Mouse (Mus musculus) MEL (cell line): ENCODE data around the gene Lhb. TPM values are rescaled to one million over a fixed set of nuclear protein-coding genes. Genes with fewer than 3 reads are reported as not detected.

ENCODE experiments used
- DNase-seq: peaks from one replicate; pipeline ENCODE4 v3.0.0; 2011; ENCODE audit warnings: low read depth, low spot score
- H3K27ac ChIP-seq: 2 replicates; pipeline ENCODE4 v1.5.1; 2012; ENCODE audit warnings: low read depth, mild to moderate bottlenecking, control low read depth, low read length, moderate library complexity; ENCODE audit not compliant: control insufficient read depth
- H3K27me3 ChIP-seq, 2 experiments: fragments of 150-350 bp in 1 of 2; sonication (generic) in 1 of 2; 2 replicates each; pipeline ENCODE4 v1.6.1; 2012; ENCODE audit warnings: low read length in 2 of 2, mild to moderate bottlenecking in 2 of 2, improper control_type of control experiment in 1 of 2, moderate library complexity in 1 of 2; ENCODE audit not compliant: insufficient read depth in 2 of 2, control insufficient read depth in 1 of 2
- H3K36me3 ChIP-seq, 2 experiments: 2 replicates each; pipeline ENCODE4 v1.6.1; 2012 to 2014; ENCODE audit warnings: low read length in 2 of 2, improper control_type of control experiment in 1 of 2, inconsistent platforms in 1 of 2, mild to moderate bottlenecking in 1 of 2; ENCODE audit not compliant: insufficient read depth in 2 of 2, control insufficient read depth in 1 of 2
- H3K4me1 ChIP-seq, 2 experiments: fragments of 150-350 bp in 1 of 2; sonication (generic) in 1 of 2; 2 replicates each; pipeline ENCODE4 v1.6.1; 2012; ENCODE audit warnings: low read length in 2 of 2, improper control_type of control experiment in 1 of 2, mild to moderate bottlenecking in 1 of 2; ENCODE audit not compliant: insufficient read depth in 2 of 2, control insufficient read depth in 1 of 2
- H3K4me3 ChIP-seq, 2 experiments: fragments of 150-350 bp in 1 of 2; sonication (generic) in 1 of 2; 2 replicates each; pipeline ENCODE4 v1.5.1; 2012; ENCODE audit warnings: low read depth in 2 of 2, low read length in 2 of 2, mild to moderate bottlenecking in 2 of 2, moderate library complexity in 2 of 2, control low read depth in 1 of 2, improper control_type of control experiment in 1 of 2; ENCODE audit not compliant: control insufficient read depth in 1 of 2, insufficient read depth in 1 of 2
- H3K79me2 ChIP-seq: 2 replicates; pipeline ENCODE4 v1.6.1; 2012; ENCODE audit warnings: mild to moderate bottlenecking, low read length, moderate library complexity; ENCODE audit not compliant: control insufficient read depth, poor library complexity, insufficient read depth
- H3K9ac ChIP-seq: 2 replicates; pipeline ENCODE4 v1.6.1; 2012; ENCODE audit warnings: low read depth, mild to moderate bottlenecking, control low read depth, low read length, moderate library complexity; ENCODE audit not compliant: control insufficient read depth, poor library complexity, severe bottlenecking
- H3K9me3 ChIP-seq: fragments of 150-350 bp; sonication (generic); replicated peaks from 2 replicates; pipeline ENCODE4 v1.6.1; 2012; ENCODE audit warnings: mild to moderate bottlenecking, low read length, improper control_type of control experiment, moderate library complexity; ENCODE audit not compliant: insufficient read depth
- CHD1 ChIP-seq: IDR thresholded peaks from 2 replicates; pipeline ENCODE4 v1.6.1; 2012; ENCODE audit warnings: low read depth, mild to moderate bottlenecking, inconsistent platforms, low read length, improper control_type of control experiment
- CTCF ChIP-seq, 3 experiments: IDR thresholded peaks in 2 of 3; conservative IDR thresholded peaks in 1 of 3; 2 replicates each; pipeline ENCODE4 v1.5.1; 2011 to 2012; ENCODE audit warnings: low read length in 3 of 3, low read depth in 2 of 3, mild to moderate bottlenecking in 2 of 3, improper control_type of control experiment in 1 of 3, inconsistent platforms in 1 of 3, mixed read lengths in 1 of 3, moderate library complexity in 1 of 3; ENCODE audit not compliant: control insufficient read depth in 1 of 3, insufficient read depth in 1 of 3, poor library complexity in 1 of 3, severe bottlenecking in 1 of 3
- EP300 ChIP-seq, 2 experiments: IDR thresholded peaks; 2 replicates each; pipeline ENCODE4 v1.6.1; 2011; ENCODE audit warnings: improper control_type of control experiment in 2 of 2, low read length in 2 of 2, low read depth in 1 of 2, mild to moderate bottlenecking in 1 of 2
- HCFC1 ChIP-seq: IDR thresholded peaks from 2 replicates; pipeline ENCODE4 v1.6.1; 2012; ENCODE audit warnings: low read depth, mild to moderate bottlenecking, inconsistent platforms, low read length, improper control_type of control experiment, moderate library complexity
- MAX ChIP-seq: IDR thresholded peaks from 2 replicates; pipeline ENCODE4 v1.6.1; 2011; ENCODE audit warnings: low read length, improper control_type of control experiment
- MXI1 ChIP-seq: IDR thresholded peaks from 2 replicates; pipeline ENCODE4 v1.6.1; 2011; ENCODE audit warnings: mild to moderate bottlenecking, low read depth, low read length, improper control_type of control experiment
- MYB ChIP-seq: IDR thresholded peaks from 2 replicates; pipeline ENCODE4 v1.6.1; 2011; ENCODE audit warnings: mild to moderate bottlenecking, low read depth, low read length, improper control_type of control experiment
- MYC ChIP-seq: IDR thresholded peaks from 2 replicates; pipeline ENCODE4 v1.6.1; 2011; ENCODE audit warnings: low read depth, mild to moderate bottlenecking, low read length, improper control_type of control experiment, moderate library complexity
- NELFE ChIP-seq: IDR thresholded peaks from 2 replicates; pipeline ENCODE4 v1.6.1; 2011; ENCODE audit warnings: low read depth, low read length, improper control_type of control experiment
- NRF1 ChIP-seq: IDR thresholded peaks from 2 replicates; pipeline ENCODE4 v1.6.1; 2014; ENCODE audit warnings: low read depth, mild to moderate bottlenecking, inconsistent platforms, low read length, improper control_type of control experiment, moderate library complexity; ENCODE audit not compliant: poor library complexity, insufficient read depth, severe bottlenecking
- POLR2A ChIP-seq, 2 experiments: IDR thresholded peaks; 2 replicates each; pipeline ENCODE4 v1.6.1; 2011 to 2012; ENCODE audit warnings: low read length in 2 of 2, mild to moderate bottlenecking in 2 of 2, control low read depth in 1 of 2, improper control_type of control experiment in 1 of 2, low read depth in 1 of 2, moderate library complexity in 1 of 2; ENCODE audit not compliant: control insufficient read depth in 1 of 2, insufficient read depth in 1 of 2, poor library complexity in 1 of 2
- POLR2AphosphoS2 ChIP-seq: IDR thresholded peaks from 2 replicates; pipeline ENCODE4 v1.6.1; 2011; ENCODE audit warnings: low read length, improper control_type of control experiment
- POLR2AphosphoS5 ChIP-seq: IDR thresholded peaks from 2 replicates; pipeline ENCODE4 v1.6.1; 2012; ENCODE audit warnings: low read depth, borderline replicate concordance, mild to moderate bottlenecking, inconsistent platforms, low read length, moderate library complexity, mixed read lengths
- RAD21 ChIP-seq: IDR thresholded peaks from 2 replicates; pipeline ENCODE4 v1.6.1; 2011; ENCODE audit warnings: mild to moderate bottlenecking, low read depth, low read length, improper control_type of control experiment
- SIN3A ChIP-seq: IDR thresholded peaks from 2 replicates; pipeline ENCODE4 v1.6.1; 2012; ENCODE audit warnings: low read length, improper control_type of control experiment, inconsistent platforms
- SMC3 ChIP-seq: IDR thresholded peaks from 2 replicates; pipeline ENCODE4 v1.6.1; 2011; ENCODE audit warnings: low read depth, low read length, improper control_type of control experiment
- TBP ChIP-seq: IDR thresholded peaks from 2 replicates; pipeline ENCODE4 v1.8.0; 2011; ENCODE audit warnings: low read depth, low read length, improper control_type of control experiment
- UBTF ChIP-seq: IDR thresholded peaks from 2 replicates; pipeline ENCODE4 v1.6.1; 2012; ENCODE audit warnings: low read depth, mild to moderate bottlenecking, inconsistent platforms, low read length, improper control_type of control experiment, moderate library complexity, borderline replicate concordance; ENCODE audit not compliant: insufficient read depth
- USF2 ChIP-seq, 2 experiments: IDR thresholded peaks; 2 replicates each; pipeline ENCODE4 v1.6.1; 2011 to 2012; ENCODE audit warnings: improper control_type of control experiment in 2 of 2, low read length in 2 of 2, borderline replicate concordance in 1 of 2, inconsistent platforms in 1 of 2, low read depth in 1 of 2, mild to moderate bottlenecking in 1 of 2; ENCODE audit not compliant: insufficient read depth in 1 of 2
- ZMIZ1 ChIP-seq: IDR thresholded peaks from 2 replicates; pipeline ENCODE4 v1.6.1; 2012; ENCODE audit warnings: low read depth, mild to moderate bottlenecking, inconsistent platforms, low read length, improper control_type of control experiment, moderate library complexity
- ZNF384 ChIP-seq: IDR thresholded peaks from 2 replicates; pipeline ENCODE4 v1.6.1; 2012; ENCODE audit warnings: low read depth, mild to moderate bottlenecking, inconsistent platforms, low read length, improper control_type of control experiment
- polyA plus RNA-seq, 2 experiments: library from polyadenylated mRNA; stranded (reverse) in 1 of 2; unstranded in 1 of 2; fragments of >175 nt in 1 of 2; fragments of >200 nt in 1 of 2; gene quantifications; 2 replicates each; pipeline versions ENCODE4 v1.2.1 to v1.2.4; 2012; ENCODE audit warnings: low replicate concordance in 2 of 2, low read depth in 1 of 2; ENCODE audit not compliant: insufficient read length in 2 of 2, insufficient read depth in 1 of 2, missing spikeins in 1 of 2
- total RNA-seq: library from RNA; depleted of rRNA; stranded (reverse); fragments of 300-350 nt; gene quantifications from 2 replicates; pipeline ENCODE4 v1.2.3, GENCODE M21; 2012

Lhb gene
- total and polyA plus RNA-seq, 3 experiments, result 0.19 to 0.28 TPM; not detected in 1

- H3K79me2 ChIP-seq, result peaks cover 28% of the 10 kb centered on the region
- H3K9ac ChIP-seq, result no peak overlapping the region
- peaks cover under 1 to 8% of the 10 kb centered on the region in 2 experiments; a peak in 3 of 4 replicates for H3K36me3 ChIP-seq
- no peak for DNase-seq
- no peaks in the 10 kb centered on the region for H3K27me3 ChIP-seq
- no peak overlapping the region for H3K27ac ChIP-seq
- TF ChIP-seq HCFC1 (no peak), MYB (no peak), CHD1 (no peak), MXI1 (no peak), TBP (no peak), POLR2AphosphoS2 (no peak), NRF1 (no peak), USF2 (IDR thresholded peaks at IDR 0.05; ENCODE audit: borderline replicate concordance in 1 of 2, insufficient read depth in 1 of 2, low read depth in 1 of 2, low read length in 2 of 2) (no peak), NELFE (no peak), ZMIZ1 (no peak), SIN3A (no peak), ZNF384 (no peak), RAD21 (no peak), CTCF (IDR thresholded peaks at IDR 0.05 in 2 of 3, conservative IDR thresholded peaks at IDR 0.05 in 1 of 3; ENCODE audit: control insufficient read depth in 1 of 3, insufficient read depth in 1 of 3, low read depth in 2 of 3, low read length in 3 of 3, poor library complexity in 1 of 3, severe bottlenecking in 1 of 3) (no peak), MYC (no peak), POLR2AphosphoS5 (no peak), EP300 (IDR thresholded peaks at IDR 0.05; ENCODE audit: low read depth in 1 of 2, low read length in 2 of 2) (no peak)
- no peak overlapping the region for H3K4me3 ChIP-seq
- H3K4me1 ChIP-seq, result peaks cover 0 to 9% of the 10 kb centered on the region in 2 experiments; a peak in 3 of 4 replicates
- H3K9me3 ChIP-seq, result no peaks in the 10 kb centered on the region
Measured at GRCm38 (mm10) chr7:45437046-45437445, 16.4 kb downstream of the Lhb start.

GRCm38 (mm10) chr7:45437521-45438276, 17.1 kb downstream of the Lhb start, which contains the start of gene Ruvbl2:
Ruvbl2 (minus strand) TSS chr7:45438096.
- Histone ChIP-seq H3K9me3 (no peaks in the 10 kb centered on the region), H3K27me3 (no peaks in the 10 kb centered on the region), H3K9ac (no peak within 1 kb of the TSS), H3K4me3 (no peak within 1 kb of the TSS), H3K27ac (no peak within 1 kb of the TSS), H3K79me2 (peaks cover 21% of the 10 kb centered on the region), H3K4me1 (peaks cover 0 to 7% of the 10 kb centered on the region in 2 experiments; a peak in 3 of 4 replicates), H3K36me3 (peaks cover 2 to 6% of the 10 kb centered on the region in 2 experiments; a peak in 3 of 4 replicates)
- TF ChIP-seq RAD21 (peak; percentile 7), USF2 (IDR thresholded peaks at IDR 0.05; ENCODE audit: borderline replicate concordance in 1 of 2, insufficient read depth in 1 of 2, low read depth in 1 of 2, low read length in 2 of 2) (no peak), POLR2A (IDR thresholded peaks at IDR 0.05; ENCODE audit: control insufficient read depth in 1 of 2, insufficient read depth in 1 of 2, low read depth in 1 of 2, low read length in 2 of 2, poor library complexity in 1 of 2) (no peak), POLR2AphosphoS5 (no peak), MYB (no peak), CTCF (IDR thresholded peaks at IDR 0.05 in 2 of 3, conservative IDR thresholded peaks at IDR 0.05 in 1 of 3; ENCODE audit: control insufficient read depth in 1 of 3, insufficient read depth in 1 of 3, low read depth in 2 of 3, low read length in 3 of 3, poor library complexity in 1 of 3, severe bottlenecking in 1 of 3) (peak in 2 of 3 experiments; percentile 24 to 35; a peak in 4 of 6 replicates), SMC3 (no peak), HCFC1 (no peak), UBTF (no peak), NELFE (no peak), MAX (no peak)
- no peak for DNase-seq
